Mouse (Mus musculus): Measurements from ENCODE around the gene Lnpep. TPM values are rescaled to one million over a fixed set of nuclear protein-coding genes. Genes with fewer than 3 reads are reported as not detected.
"Not testable (repeated sequence)": the region's sequence is repeated elsewhere in the genome, so short reads cannot be mapped to it uniquely, and the experiment has no call there.

The Lnpep gene
- polyA plus RNA-seq (2016; fragmentation: Nextera tagmentation; extraction: Ambion mirVana): 10.0 and 10.7 TPM in 2 replicates

GRCm38 (mm10) chr17:17624957-17625586 lies at the start of gene Lnpep:
TSS of gene Lnpep (minus strand) at chr17:17625050.
- Histone ChIP-seq H3K9me3 (no peaks in the 10 kb centered on the region), H3K4me1 (peaks cover 14% of the 10 kb centered on the region), H3K27ac (replicated peaks) (peak within 1 kb of the TSS; percentile 100), H3K4me2 (replicated peaks) (peak within 1 kb of the TSS; percentile 70), H3K36me3 (no peaks in the 10 kb centered on the region), H3K27me3 (no peaks in the 10 kb centered on the region), H3K4me3 (peak within 1 kb of the TSS; percentile 92), H3K9ac (replicated peaks) (peak within 1 kb of the TSS; percentile 92)
- ATAC-seq (ENCODE audit: low FRiP score, low read depth): peak; percentile 93
- WGBS: under 1% methylated on average over 44 of the region's 44 CpGs

DNA sequence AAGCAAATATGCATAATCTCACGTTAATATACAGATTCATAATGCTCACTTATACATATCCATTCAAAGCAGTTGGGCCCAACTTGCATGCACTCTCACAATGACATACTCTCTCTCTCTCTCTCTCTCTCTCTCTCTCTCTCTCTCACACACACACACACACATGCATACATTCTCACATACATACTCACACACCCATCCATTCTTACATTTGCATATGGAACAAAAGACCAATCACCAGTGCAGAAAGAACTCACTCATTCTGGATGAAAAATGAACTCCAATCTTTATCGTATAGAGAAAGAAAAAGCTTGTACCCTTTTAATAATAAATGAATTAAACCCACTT lies 31.0 kb upstream of the Lnpep start:
- Histone ChIP-seq H3K4me2 (replicated peaks) (no peak overlapping the region), H3K9me3 (no peaks in the 10 kb centered on the region), H3K27ac (replicated peaks) (no peak overlapping the region), H3K27me3 (no peaks in the 10 kb centered on the region), H3K4me3 (no peak overlapping the region), H3K9ac (replicated peaks) (no peak overlapping the region), H3K36me3 (no peaks in the 10 kb centered on the region), H3K4me1 (peaks cover 13% of the 10 kb centered on the region; the same call in 1 of the 2 replicates)
- ATAC-seq (ENCODE audit: low FRiP score, low read depth): peak; percentile 68
- 20% methylated on average over 2 of the region's 2 CpGs for WGBS

GRCm38 (mm10) chr17:17654997-17655828 lies 30.4 kb upstream of the Lnpep start:
- no peaks in the 10 kb centered on the region for H3K9me3 ChIP-seq
- H3K4me2 ChIP-seq (replicated peaks): peak overlapping the region; percentile 40
- 0 out of 2 replicates have a peak overlapping the region, but pooled peaks have one; percentile 24 for H3K9ac ChIP-seq (replicated peaks)
- WGBS: 15% methylated on average over 10 of the region's 10 CpGs
- peak; percentile 38; the same call in 1 of the 2 replicates for ATAC-seq (ENCODE audit: low FRiP score, low read depth)
- H3K36me3 ChIP-seq: no peaks in the 10 kb centered on the region
- H3K4me3 ChIP-seq: no peak overlapping the region
- H3K27me3 ChIP-seq: no peaks in the 10 kb centered on the region
- peaks cover 13% of the 10 kb centered on the region; the same call in 1 of the 2 replicates for H3K4me1 ChIP-seq
- H3K27ac ChIP-seq (replicated peaks): no peak overlapping the region

DNA sequence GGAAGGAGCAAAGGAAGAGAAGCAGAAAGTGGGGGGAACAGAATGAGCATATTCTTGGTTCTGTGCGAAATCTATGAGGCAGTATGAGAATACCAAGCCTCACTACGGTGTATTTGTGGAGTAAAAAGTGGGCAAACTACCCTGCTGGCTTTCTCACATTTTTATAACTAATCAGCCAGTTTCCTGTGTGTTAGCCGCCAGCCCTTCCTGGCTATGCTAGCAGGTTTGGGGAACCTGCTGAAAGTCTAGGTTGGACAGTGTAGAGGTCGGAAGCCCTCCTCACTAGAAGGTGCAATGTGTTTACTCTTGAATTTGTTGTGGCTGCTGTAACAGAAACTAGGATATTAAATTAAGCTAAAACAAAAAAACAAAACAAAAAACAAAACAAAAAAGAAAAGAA lies 27.7 kb upstream of the Lnpep start:
- Histone ChIP-seq H3K9me3 (no peaks in the 10 kb centered on the region), H3K27me3 (no peaks in the 10 kb centered on the region), H3K4me2 (replicated peaks) (no peak overlapping the region), H3K27ac (replicated peaks) (no peak overlapping the region), H3K4me1 (peaks cover 13% of the 10 kb centered on the region; the same call in 1 of the 2 replicates), H3K4me3 (no peak overlapping the region), H3K36me3 (no peaks in the 10 kb centered on the region), H3K9ac (replicated peaks) (no peak overlapping the region)
- 84% methylated on average over 4 of the region's 4 CpGs for WGBS
- ATAC-seq (ENCODE audit: low FRiP score, low read depth): no peak

DNA sequence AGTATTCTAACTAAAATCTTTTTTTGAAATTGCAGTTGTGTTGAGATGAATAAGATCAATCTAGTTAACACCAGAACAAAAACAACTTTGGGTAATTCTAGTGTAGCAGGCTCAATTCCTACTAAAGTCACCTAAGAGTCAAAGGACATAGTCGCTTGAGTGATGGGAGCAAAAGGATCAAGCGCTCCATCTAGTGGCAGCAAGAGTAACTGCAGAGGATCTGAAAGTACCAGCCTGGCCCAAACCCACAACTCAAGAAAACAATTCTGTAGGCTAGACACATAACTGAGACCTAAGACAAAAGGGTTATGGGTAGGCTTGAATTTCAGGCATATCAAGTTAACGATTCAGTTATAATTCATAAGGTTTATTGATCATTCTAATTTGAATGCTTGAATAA lies 20.9 kb upstream of the Lnpep start:
- Histone ChIP-seq H3K4me2 (replicated peaks) (no peak overlapping the region), H3K27me3 (no peaks in the 10 kb centered on the region), H3K4me3 (no peak overlapping the region), H3K9me3 (no peaks in the 10 kb centered on the region), H3K27ac (replicated peaks) (no peak overlapping the region), H3K36me3 (no peaks in the 10 kb centered on the region), H3K4me1 (no peaks in the 10 kb centered on the region), H3K9ac (replicated peaks) (no peak overlapping the region)
- WGBS: 3% methylated on average over 3 of the region's 3 CpGs
- peak; percentile 70; the same call in 1 of the 2 replicates for ATAC-seq (ENCODE audit: low FRiP score, low read depth)

DNA sequence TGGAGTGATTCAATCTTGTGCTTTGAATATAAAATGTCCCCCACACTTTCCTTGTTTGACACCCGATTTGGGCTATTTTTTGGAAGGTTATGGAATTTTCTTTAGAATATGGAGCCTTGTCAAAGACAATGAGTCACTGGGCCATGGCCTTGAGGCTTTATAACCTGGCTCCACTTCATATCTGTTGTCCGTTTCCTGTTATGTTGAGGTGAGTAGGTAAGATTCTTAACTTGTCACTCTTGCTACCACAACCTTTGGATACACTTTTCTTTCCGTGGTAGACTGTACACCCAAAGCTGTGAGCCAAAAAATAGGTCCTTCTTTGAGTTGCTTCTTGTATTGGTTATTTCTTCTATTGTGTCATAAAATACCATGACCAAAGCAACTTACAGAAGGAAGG lies 12.5 kb upstream of the Lnpep start:
- H3K27ac ChIP-seq (replicated peaks): no peak overlapping the region
- ATAC-seq (ENCODE audit: low FRiP score, low read depth): no peak
- H3K9ac ChIP-seq (replicated peaks): no peak overlapping the region
- H3K9me3 ChIP-seq: no peaks in the 10 kb centered on the region
- no peaks in the 10 kb centered on the region for H3K36me3 ChIP-seq
- H3K4me3 ChIP-seq: no peak overlapping the region
- no peak overlapping the region for H3K4me2 ChIP-seq (replicated peaks)
- WGBS: 77% methylated on average over 3 of the region's 3 CpGs
- no peaks in the 10 kb centered on the region for H3K4me1 ChIP-seq
- H3K27me3 ChIP-seq: no peaks in the 10 kb centered on the region

DNA sequence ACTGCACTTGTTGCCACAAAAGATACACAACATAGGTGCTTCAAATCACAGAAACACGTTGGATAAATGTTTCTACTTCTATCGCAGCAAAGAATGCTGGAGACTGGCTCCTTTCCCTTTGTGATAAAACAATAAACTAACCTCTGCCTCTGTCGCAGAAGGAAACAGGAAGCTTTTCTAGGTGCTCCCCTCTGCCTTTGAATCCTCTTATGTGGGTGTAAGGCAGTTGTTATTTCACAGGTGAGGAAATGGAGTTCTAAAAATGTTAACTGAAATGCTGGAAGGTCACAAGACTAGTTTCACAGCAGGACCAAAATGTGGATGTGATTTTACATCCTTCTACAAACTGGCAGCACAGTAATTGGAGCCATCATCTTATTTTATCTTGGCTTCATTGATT lies 11.3 kb upstream of the Lnpep start:
- H3K4me1 ChIP-seq: no peaks in the 10 kb centered on the region
- no peak overlapping the region for H3K4me2 ChIP-seq (replicated peaks)
- WGBS: 42% methylated on average over 3 of the region's 3 CpGs
- H3K9ac ChIP-seq (replicated peaks): no peak overlapping the region
- H3K27me3 ChIP-seq: no peaks in the 10 kb centered on the region
- ATAC-seq (ENCODE audit: low FRiP score, low read depth): no peak
- H3K27ac ChIP-seq (replicated peaks): no peak overlapping the region
- no peaks in the 10 kb centered on the region for H3K9me3 ChIP-seq
- no peak overlapping the region for H3K4me3 ChIP-seq
- no peaks in the 10 kb centered on the region for H3K36me3 ChIP-seq

DNA sequence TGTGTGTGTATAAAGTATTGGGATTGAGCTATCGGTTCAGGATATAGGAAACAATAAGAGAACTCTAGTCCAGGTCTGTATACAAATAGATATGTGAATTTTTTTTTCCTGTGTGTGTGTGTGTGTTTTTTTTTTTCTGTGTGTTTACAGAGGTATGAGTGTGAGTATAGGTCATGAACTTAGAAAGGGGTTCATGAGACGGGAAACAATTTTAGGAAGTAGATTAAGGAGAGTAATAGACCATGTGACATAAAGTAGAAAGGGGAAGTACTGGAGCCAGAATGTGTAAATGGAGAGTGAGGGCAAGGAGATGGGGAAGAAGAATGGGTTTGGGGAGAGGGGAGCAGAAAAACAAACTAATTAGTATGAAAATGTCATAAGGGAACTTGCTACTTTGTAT lies 9.2 kb upstream of the Lnpep start:
- no peak for ATAC-seq (ENCODE audit: low FRiP score, low read depth)
- Histone ChIP-seq H3K4me3 (no peak overlapping the region), H3K4me2 (replicated peaks) (no peak overlapping the region), H3K9me3 (no peaks in the 10 kb centered on the region), H3K27ac (replicated peaks) (no peak overlapping the region), H3K27me3 (no peaks in the 10 kb centered on the region), H3K4me1 (no peaks in the 10 kb centered on the region), H3K36me3 (no peaks in the 10 kb centered on the region), H3K9ac (replicated peaks) (no peak overlapping the region)
- WGBS: 81% methylated on average over 2 of the region's 2 CpGs

- Histone ChIP-seq H3K4me2 (replicated peaks) (no peak overlapping the region), H3K4me1 (no peaks in the 10 kb centered on the region), H3K9me3 (no peaks in the 10 kb centered on the region), H3K36me3 (no peaks in the 10 kb centered on the region), H3K9ac (replicated peaks) (no peak overlapping the region), H3K27ac (replicated peaks) (no peak overlapping the region), H3K4me3 (no peak overlapping the region), H3K27me3 (no peaks in the 10 kb centered on the region)
- ATAC-seq (ENCODE audit: low FRiP score, low read depth): no peak
Measured at GRCm38 (mm10) chr17:17631985-17632384, 7.1 kb upstream of the Lnpep start.

- H3K9ac ChIP-seq (replicated peaks); H3K36me3 ChIP-seq; H3K4me3 ChIP-seq; H3K4me1 ChIP-seq; H3K9me3 ChIP-seq; H3K27ac ChIP-seq (replicated peaks); ATAC-seq (ENCODE audit: low FRiP score, low read depth); H3K27me3 ChIP-seq; H3K4me2 ChIP-seq (replicated peaks): not testable (repeated sequence)
- 91% methylated on average over 7 of the region's 7 CpGs for WGBS
Measured at GRCm38 (mm10) chr17:17628237-17628879, 3.5 kb upstream of the Lnpep start.

DNA sequence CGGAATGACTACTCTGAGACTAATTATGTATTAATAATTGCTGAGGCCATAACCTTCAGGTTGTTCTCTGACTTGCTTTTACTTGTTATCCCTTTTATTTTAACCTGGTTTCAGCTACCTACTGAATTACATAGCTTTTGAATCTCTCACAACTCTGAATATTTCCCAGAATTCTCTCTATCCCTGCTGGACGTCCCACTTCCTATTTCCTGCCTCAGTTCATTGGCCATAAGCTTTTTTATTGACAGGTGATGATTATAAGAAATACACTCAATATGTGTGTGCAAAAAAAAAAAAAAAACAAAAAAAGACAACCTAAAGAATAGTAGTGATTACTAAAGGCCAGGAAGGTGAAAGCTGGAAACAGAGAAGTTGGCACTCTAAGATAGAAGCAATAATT lies 2.7 kb upstream of the Lnpep start:
- WGBS: 91% methylated on average over 2 of the region's 2 CpGs
- ATAC-seq (ENCODE audit: low FRiP score, low read depth): no peak
- Histone ChIP-seq H3K4me3 (no peak overlapping the region), H3K36me3 (no peaks in the 10 kb centered on the region), H3K27ac (replicated peaks) (no peak overlapping the region), H3K4me1 (peaks cover 10% of the 10 kb centered on the region), H3K4me2 (replicated peaks) (no peak overlapping the region), H3K9ac (replicated peaks) (no peak overlapping the region), H3K27me3 (no peaks in the 10 kb centered on the region), H3K9me3 (no peaks in the 10 kb centered on the region)

Measured in midbrain, embryonic 12.5 days (tissue).